Comparison of ENCODE assay signal across 8 mouse cellular contexts in the genomic region with DNA sequence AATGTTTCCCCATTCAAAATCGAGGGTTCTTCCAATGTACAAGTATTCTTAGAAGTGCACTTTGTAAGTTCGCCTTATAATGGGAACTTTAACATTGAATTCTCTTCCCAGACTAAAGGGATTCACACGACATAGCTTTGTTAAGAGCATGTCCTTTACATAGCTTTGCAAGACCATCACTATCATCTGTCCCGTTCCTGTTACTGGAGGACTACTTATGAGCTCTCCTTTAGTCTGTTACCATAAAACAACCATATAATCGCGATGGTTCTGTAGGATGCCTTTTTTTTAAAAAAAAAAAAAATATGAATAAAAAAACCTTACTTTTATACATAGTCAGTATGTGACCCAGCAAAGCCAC. TPM values are rescaled to one million over a fixed set of nuclear protein-coding genes. Genes with fewer than 3 reads are reported as not detected.
DNase-seq lines count a peak whose midpoint lies in the region; ATAC-seq and TF ChIP-seq lines count a peak whose summit lies in the region.

No protein-coding gene starts in this region.

- H3K9ac ChIP-seq in kidney, embryonic 15.5 days = peak overlapping the region; percentile 75
- peak overlapping the region; percentile 93 for H3K9ac ChIP-seq in intestine, embryonic 14.5 days (ENCODE audit: low read length)
- H3K9ac ChIP-seq in midbrain, postnatal 0 days (replicated peaks; ENCODE audit: low read length, poor library complexity, severe bottlenecking) = peak overlapping the region; percentile 86; the same call in 1 of the 2 replicates

- peak overlapping the region; percentile 83 for H3K27ac ChIP-seq in kidney, embryonic 15.5 days
- H3K27ac ChIP-seq in embryonic facial prominence, embryonic 10.5 days (replicated peaks) = peak overlapping the region; percentile 88
- peak overlapping the region; percentile 74 for H3K27ac ChIP-seq in intestine, embryonic 14.5 days (ENCODE audit: low read depth)
- peak overlapping the region; percentile 73 for H3K27ac ChIP-seq in midbrain, postnatal 0 days (ENCODE audit: low read depth, low read length)

- peak overlapping the region; percentile 77 for H3K4me3 ChIP-seq in kidney, embryonic 15.5 days (replicated peaks)
- peak overlapping the region; percentile 98 for H3K4me3 ChIP-seq in embryonic facial prominence, embryonic 10.5 days
- H3K4me3 ChIP-seq in intestine, embryonic 14.5 days (ENCODE audit: low read depth, low read length) = peak overlapping the region; percentile 98
- H3K4me3 ChIP-seq in midbrain, postnatal 0 days (ENCODE audit: low read depth, low read length) = peak overlapping the region; percentile 98

- WGBS in kidney, embryonic 15.5 days = 24% methylated on average over 6 of the region's 6 CpGs
- 29% methylated on average over 6 of the region's 6 CpGs for WGBS in embryonic facial prominence, embryonic 10.5 days
- 28% methylated on average over 6 of the region's 6 CpGs for WGBS in intestine, embryonic 14.5 days
- 24% methylated on average over 6 of the region's 6 CpGs for WGBS in midbrain, postnatal 0 days

- peak; percentile 47 for ATAC-seq in kidney, embryonic 15.5 days (replicated peaks; ENCODE audit: low FRiP score)
- peak; percentile 34; the same call in 1 of the 2 replicates for ATAC-seq in intestine, embryonic 14.5 days (replicated peaks; ENCODE audit: low FRiP score, low TSS enrichment, low read depth)
- peak; percentile 13 for ATAC-seq in midbrain, postnatal 0 days (ENCODE audit: low FRiP score)

- no peaks in the 10 kb centered on the region for H3K27me3 ChIP-seq in kidney, embryonic 15.5 days
- H3K27me3 ChIP-seq in embryonic facial prominence, embryonic 10.5 days (replicated peaks; ENCODE audit: low read depth, poor library complexity, severe bottlenecking) = no peaks in the 10 kb centered on the region
- H3K27me3 ChIP-seq in intestine, embryonic 14.5 days (replicated peaks; ENCODE audit: control insufficient read depth, insufficient read depth, low read length) = no peaks in the 10 kb centered on the region
- H3K27me3 ChIP-seq in midbrain, postnatal 0 days (ENCODE audit: insufficient read depth, low read length) = no peaks in the 10 kb centered on the region

- H3K4me1 ChIP-seq in kidney, embryonic 15.5 days = peaks cover 11% of the 10 kb centered on the region
- peaks cover 15% of the 10 kb centered on the region for H3K4me1 ChIP-seq in embryonic facial prominence, embryonic 10.5 days
- H3K4me1 ChIP-seq in intestine, embryonic 14.5 days (replicated peaks; ENCODE audit: control insufficient read depth, insufficient read depth, low read length) = peaks cover 11% of the 10 kb centered on the region
- no peaks in the 10 kb centered on the region for H3K4me1 ChIP-seq in midbrain, postnatal 0 days (ENCODE audit: insufficient read depth, low read length)

- TF ChIP-seq CTCF in midbrain, postnatal 0 days (IDR thresholded peaks at IDR 0.05) = no peak

- H3K4me2 ChIP-seq in kidney, embryonic 15.5 days = peak overlapping the region; percentile 65
- peak overlapping the region; percentile 88 for H3K4me2 ChIP-seq in intestine, embryonic 14.5 days (ENCODE audit: low read length)
- peak overlapping the region; percentile 75 for H3K4me2 ChIP-seq in midbrain, postnatal 0 days (ENCODE audit: low read depth, low read length, poor library complexity, severe bottlenecking)

- H3K36me3 ChIP-seq in kidney, embryonic 15.5 days = peaks cover 6% of the 10 kb centered on the region
- H3K36me3 ChIP-seq in embryonic facial prominence, embryonic 10.5 days (replicated peaks) = peaks cover 7% of the 10 kb centered on the region
- peaks cover 9% of the 10 kb centered on the region for H3K36me3 ChIP-seq in intestine, embryonic 14.5 days (ENCODE audit: control insufficient read depth, insufficient read depth, low read length)
- peaks cover under 1% of the 10 kb centered on the region; the same call in 1 of the 2 replicates for H3K36me3 ChIP-seq in midbrain, postnatal 0 days (ENCODE audit: insufficient read depth, low read length)

- no peak for DNase-seq in kidney, postnatal 36 days
- no peak for DNase-seq in embryonic facial prominence, embryonic 10.5 days (ENCODE audit: low spot score)
- no peak for DNase-seq in intestine, embryonic 14.5 days (ENCODE audit: low spot score)
- DNase-seq in midbrain, postnatal 0 days (ENCODE audit: low spot score) = no peak
- no peak for DNase-seq in ovary, postnatal 14 days (ENCODE audit: low spot score)
- DNase-seq in urinary bladder, postnatal 14 days (ENCODE audit: low spot score) = no peak
- DNase-seq in kidney, adult 18-20 months = no peak

- H3K9me3 ChIP-seq in kidney, embryonic 15.5 days (replicated peaks) = no peaks in the 10 kb centered on the region
- no peaks in the 10 kb centered on the region for H3K9me3 ChIP-seq in embryonic facial prominence, embryonic 10.5 days
- H3K9me3 ChIP-seq in intestine, embryonic 14.5 days (ENCODE audit: control insufficient read depth, low read length) = no peaks in the 10 kb centered on the region
- no peaks in the 10 kb centered on the region for H3K9me3 ChIP-seq in midbrain, postnatal 0 days (ENCODE audit: low read length)

RNA-seq across cellular contexts. Expression of a gene that starts 0.4 kb away (rescaled TPM):
- polyA plus RNA-seq in kidney, embryonic 15.5 days (2015; fragmentation: Nextera tagmentation; extraction: Ambion mirVana) = 35.9 and 37.4 TPM in 2 replicates
- 38.0 and 38.1 TPM in 2 replicates for polyA plus RNA-seq in embryonic facial prominence, embryonic 10.5 days (2016; fragmentation: Nextera tagmentation; extraction: Ambion mirVana)
- 32.1 and 33.1 TPM in 2 replicates for polyA plus RNA-seq in intestine, embryonic 14.5 days (2014; fragmentation: Nextera tagmentation; extraction: Ambion mirVana)
- total RNA-seq in midbrain, postnatal 0 days (2014; rRNA removed) = 25.5 and 27.6 TPM in 2 replicates
- 26.7 and 28.7 TPM in 2 replicates for polyA plus RNA-seq in midbrain, postnatal 0 days (2015; fragmentation: Nextera tagmentation; extraction: Ambion mirVana)

RNA-seq across cellular contexts. Expression of a gene that starts 52.1 kb away (rescaled TPM):
- polyA plus RNA-seq in kidney, embryonic 15.5 days (2015; fragmentation: Nextera tagmentation; extraction: Ambion mirVana) = 77.8 and 84.1 TPM in 2 replicates
- polyA plus RNA-seq in embryonic facial prominence, embryonic 10.5 days (2016; fragmentation: Nextera tagmentation; extraction: Ambion mirVana) = 61.0 and 68.3 TPM in 2 replicates
- polyA plus RNA-seq in intestine, embryonic 14.5 days (2014; fragmentation: Nextera tagmentation; extraction: Ambion mirVana) = 53.0 and 55.2 TPM in 2 replicates
- 17.7 and 23.8 TPM in 2 replicates for total RNA-seq in midbrain, postnatal 0 days (2014; rRNA removed)
- 26.6 and 31.5 TPM in 2 replicates for polyA plus RNA-seq in midbrain, postnatal 0 days (2015; fragmentation: Nextera tagmentation; extraction: Ambion mirVana)
